Mouse (Mus musculus): Measurements from ENCODE around the gene Olfr39.
"Not testable (repeated sequence)": the region's sequence is repeated elsewhere in the genome, so short reads cannot be mapped to it uniquely, and the experiment has no call there.

Gene Olfr39

GRCm38 (mm10) chr9:20282051-20282450, at the start of gene Olfr39:
Gene Olfr39 (plus strand): TSS chr9:20282351.
- no peak for DNase-seq (ENCODE audit: low read depth)

GRCm38 (mm10) chr9:20236819-20237218, 45.3 kb upstream of the Olfr39 start, which contains the start of gene Olfr872:
Gene Olfr872 (plus strand): TSS chr9:20237119.
- DNase-seq (ENCODE audit: low read depth) = no peak

DNA sequence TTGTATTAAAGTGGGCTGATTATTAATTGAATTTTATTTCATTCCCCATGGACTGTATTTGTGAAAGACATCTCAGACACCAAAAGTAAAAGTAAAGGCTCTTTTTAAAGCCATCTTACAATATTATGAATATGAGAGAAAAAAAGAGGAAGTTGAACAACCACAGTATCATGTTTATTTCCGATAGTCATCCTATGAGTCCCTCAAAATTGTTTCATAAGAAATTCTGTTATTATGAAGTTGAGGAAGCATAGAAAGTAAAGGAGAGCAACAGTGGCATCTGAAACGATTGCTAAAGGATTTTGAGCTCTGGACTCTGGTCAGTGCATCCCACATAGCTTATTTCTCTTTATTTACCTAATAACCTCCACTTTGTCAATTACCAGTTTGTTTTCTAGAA, 44.8 kb upstream of the Olfr39 start:
- no peak for DNase-seq (ENCODE audit: low read depth)

DNA sequence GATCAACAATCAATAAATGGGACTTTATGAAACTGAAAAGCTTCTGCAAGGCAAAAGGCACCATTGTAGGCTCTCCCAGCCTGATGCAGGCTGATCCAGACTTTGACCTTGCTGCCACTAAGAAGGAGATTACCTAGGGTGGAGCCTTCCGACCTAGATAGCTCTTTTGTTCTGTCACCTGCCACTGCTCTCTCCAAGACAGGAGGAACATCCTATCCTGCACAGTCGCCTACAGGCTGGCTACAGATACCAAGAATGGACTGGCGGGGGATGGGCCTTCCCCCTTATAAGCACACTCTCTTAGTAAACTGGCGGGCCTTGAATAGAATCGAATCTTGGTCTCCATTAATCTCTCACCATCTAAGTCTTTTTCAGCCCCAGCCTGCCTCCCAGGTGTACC, 13.4 kb downstream of the Olfr39 start:
- DNase-seq (ENCODE audit: low read depth) = not testable (repeated sequence)

GRCm38 (mm10) chr9:20298232-20298631, 16.1 kb downstream of the Olfr39 start, which contains the start of gene Olfr873:
Gene Olfr873 (plus strand): TSS chr9:20298532.
- DNase-seq (ENCODE audit: low read depth) = no peak

DNA sequence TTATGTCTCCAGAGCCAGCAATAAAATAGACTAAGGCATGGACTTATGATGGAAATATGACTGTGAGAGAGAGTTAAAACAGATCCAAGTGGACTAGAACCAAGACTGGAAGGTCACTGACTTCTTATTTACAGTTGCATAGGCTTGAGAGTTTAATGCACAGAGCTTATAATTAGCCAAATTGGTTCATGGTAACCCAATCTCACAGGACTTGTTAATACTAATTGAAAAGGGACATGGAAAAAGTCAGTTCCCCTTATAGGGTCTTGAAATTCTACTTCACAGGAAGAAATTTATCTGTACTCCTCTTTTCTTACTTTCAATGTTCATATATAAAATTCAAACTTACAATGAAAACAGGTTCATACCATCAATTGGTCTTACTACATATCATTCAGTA, 53.8 kb downstream of the Olfr39 start, which contains the start of gene Olfr18:
Olfr18 (minus strand) TSS at position 101 of the 400 bp plus-strand sequence.
- DNase-seq (ENCODE audit: low read depth) = no peak
